Mouse (Mus musculus) ES-E14 (cell line): ENCODE results near the gene Sema4f. TPM values are rescaled to one million over a fixed set of nuclear protein-coding genes. Genes with fewer than 3 reads are reported as not detected.
A peak's percentile ranks its signal among the peaks of the same experiment; 100 is the strongest.

Experiments used
- DNase-seq: peaks from one replicate; pipeline ENCODE4 v3.0.0-alpha.2; 2013; ENCODE audit warnings: low read depth, low spot score
- H3K27ac ChIP-seq: 2 replicates; pipeline ENCODE4 v1.5.1; 2012; ENCODE audit warnings: low read depth, mild to moderate bottlenecking, low read length, moderate library complexity, mixed read lengths; ENCODE audit not compliant: poor library complexity, insufficient read depth, severe bottlenecking
- H3K36me3 ChIP-seq: 2 replicates; pipeline ENCODE4 v1.6.1; 2012; ENCODE audit warnings: mild to moderate bottlenecking, low read length, moderate library complexity, mixed read lengths; ENCODE audit not compliant: control insufficient read depth, poor library complexity, insufficient read depth, severe bottlenecking
- H3K4me1 ChIP-seq, 2 experiments: fragments of 150-350 bp in 1 of 2; sonication (generic) in 1 of 2; 2 replicates each; pipeline ENCODE4 v1.6.1; 2012; ENCODE audit warnings: low read length in 2 of 2, mild to moderate bottlenecking in 1 of 2, mixed read lengths in 1 of 2; ENCODE audit not compliant: control insufficient read depth in 2 of 2, insufficient read depth in 2 of 2, poor library complexity in 1 of 2
- H3K4me3 ChIP-seq, 2 experiments: fragments of 150-350 bp in 1 of 2; sonication (generic) in 1 of 2; 2 replicates each; pipeline ENCODE4 v1.5.1; 2012; ENCODE audit warnings: low read length in 2 of 2, low read depth in 1 of 2, mild to moderate bottlenecking in 1 of 2, mixed read lengths in 1 of 2; ENCODE audit not compliant: insufficient read depth in 1 of 2, poor library complexity in 1 of 2, severe bottlenecking in 1 of 2
- H3K9ac ChIP-seq: 2 replicates; pipeline ENCODE4 v1.6.1; 2012; ENCODE audit warnings: low read depth, mild to moderate bottlenecking, low read length, mixed read lengths; ENCODE audit not compliant: poor library complexity, insufficient read depth, severe bottlenecking
- H3K9me3 ChIP-seq: fragments of 150-350 bp; sonication (generic); 2 replicates; pipeline ENCODE4 v1.6.1; 2012; ENCODE audit warnings: low read depth, mild to moderate bottlenecking, low read length; ENCODE audit not compliant: control insufficient read depth, insufficient read depth
- CHD2 ChIP-seq: IDR thresholded peaks from 2 replicates; pipeline ENCODE4 v1.6.1; 2014; ENCODE audit warnings: mild to moderate bottlenecking, low read depth, low read length, inconsistent platforms
- HCFC1 ChIP-seq: IDR thresholded peaks from 2 replicates; pipeline ENCODE4 v1.6.1; 2012; ENCODE audit warnings: low read length, inconsistent platforms, borderline replicate concordance; ENCODE audit not compliant: insufficient read depth
- MAFK ChIP-seq: IDR thresholded peaks from 2 replicates; pipeline ENCODE4 v1.6.1; 2014; ENCODE audit warnings: mild to moderate bottlenecking, low read depth, low read length, inconsistent platforms; ENCODE audit not compliant: insufficient read depth
- ZC3H11A ChIP-seq: IDR thresholded peaks from 2 replicates; pipeline ENCODE4 v1.6.1; 2012; ENCODE audit warnings: low read depth, mild to moderate bottlenecking, inconsistent platforms, low read length, borderline replicate concordance
- ZNF384 ChIP-seq: IDR thresholded peaks from 2 replicates; pipeline ENCODE4 v1.6.1; 2012; ENCODE audit warnings: low read depth, low read length, inconsistent platforms
- in situ Hi-C, 2 experiments: fragments of 600-800 bp; cut with MboI; formaldehyde crosslinking; loops; one replicate each; pipeline ENCODE4 v1.15.1; 2025; ENCODE audit warnings: low sequenced_read_pairs in 2 of 2, inconsistent platforms in 1 of 2; ENCODE audit not compliant: unreplicated experiment in 2 of 2
- total RNA-seq: library from RNA; depleted of rRNA; stranded (reverse); fragments of 300-350 nt; gene quantifications from 2 replicates; pipeline ENCODE4 v1.2.3, GENCODE M21; 2012

Sema4f gene
- total RNA-seq, 1 experiment: 2.3 TPM

DNA sequence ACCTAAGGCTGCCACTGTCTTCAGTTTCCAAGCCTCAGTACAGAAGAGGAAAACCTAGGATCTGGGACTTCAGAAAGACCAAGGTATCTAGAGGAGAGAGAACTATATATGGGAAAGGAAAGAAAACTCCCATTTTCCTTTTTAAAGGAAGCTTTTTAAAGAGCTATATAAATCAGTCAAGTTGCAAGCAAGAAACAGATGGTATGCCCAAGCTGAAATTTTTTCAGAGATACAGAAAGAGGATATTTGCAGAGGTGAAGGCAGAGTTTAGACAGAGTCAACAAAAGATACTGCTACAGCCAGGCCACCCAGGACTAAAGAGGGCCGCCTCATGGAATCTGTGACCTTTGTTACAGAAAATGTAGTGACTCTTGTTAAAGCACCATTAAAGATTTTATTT is 22.1 kb upstream of the Sema4f start:
- no peak overlapping the region for H3K4me3 ChIP-seq
- in situ Hi-C loops: no loop called here
- H3K9ac ChIP-seq: no peak overlapping the region
- no peaks in the 10 kb centered on the region for H3K36me3 ChIP-seq
- DNase-seq: no peak
- no peaks in the 10 kb centered on the region for H3K4me1 ChIP-seq
- H3K27ac ChIP-seq: no peak overlapping the region
- TF ChIP-seq HCFC1 (no peak), MAFK (no peak), ZC3H11A (no peak), CHD2 (no peak), ZNF384 (no peak)
- no peaks in the 10 kb centered on the region for H3K9me3 ChIP-seq

DNA sequence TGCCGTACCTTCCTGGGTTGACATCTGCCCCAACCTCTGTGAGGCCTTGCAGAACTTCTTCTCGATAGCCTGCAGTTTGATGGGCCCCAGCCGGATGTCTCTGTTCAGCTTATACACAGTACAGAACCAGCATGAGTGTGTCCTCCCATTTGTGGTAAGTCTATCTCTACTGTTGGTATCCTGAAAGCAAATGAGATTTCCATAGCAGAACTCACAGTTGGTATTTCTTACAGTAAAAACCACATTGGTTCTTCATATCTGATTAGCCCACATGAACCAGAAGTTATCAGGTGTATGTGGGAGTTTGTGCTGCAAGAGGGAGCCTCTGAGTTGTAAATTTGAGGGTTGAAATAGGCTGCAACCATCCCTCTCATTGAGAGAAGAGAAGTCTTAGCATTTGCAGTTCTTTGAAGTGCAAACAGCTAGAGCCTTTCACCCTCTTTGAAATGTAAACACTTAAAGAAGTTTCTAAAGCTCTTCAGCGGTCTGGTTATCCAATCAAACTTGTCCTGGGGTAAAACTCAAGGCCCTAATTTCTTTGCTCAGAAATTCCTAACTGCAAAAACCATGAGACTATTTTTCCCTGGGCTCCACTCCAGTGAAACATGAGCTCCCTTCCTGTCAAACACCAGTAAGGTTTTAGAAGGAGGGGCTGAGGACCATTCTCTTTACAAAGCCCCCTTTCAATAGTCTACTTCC is 17.1 kb upstream of the Sema4f start:
- no peaks in the 10 kb centered on the region for H3K9me3 ChIP-seq
- no peak for DNase-seq
- H3K4me1 ChIP-seq: no peaks in the 10 kb centered on the region; a peak in 1 of 4 replicates
- in situ Hi-C loops: no loop called here
- no peak overlapping the region for H3K27ac ChIP-seq
- H3K36me3 ChIP-seq: no peaks in the 10 kb centered on the region
- H3K4me3 ChIP-seq: no peak overlapping the region
- H3K9ac ChIP-seq: no peak overlapping the region
- no peak for TF ChIP-seq HCFC1
- no peak for TF ChIP-seq ZC3H11A
- TF ChIP-seq CHD2: no peak
- TF ChIP-seq ZNF384: no peak
- TF ChIP-seq MAFK: no peak

DNA sequence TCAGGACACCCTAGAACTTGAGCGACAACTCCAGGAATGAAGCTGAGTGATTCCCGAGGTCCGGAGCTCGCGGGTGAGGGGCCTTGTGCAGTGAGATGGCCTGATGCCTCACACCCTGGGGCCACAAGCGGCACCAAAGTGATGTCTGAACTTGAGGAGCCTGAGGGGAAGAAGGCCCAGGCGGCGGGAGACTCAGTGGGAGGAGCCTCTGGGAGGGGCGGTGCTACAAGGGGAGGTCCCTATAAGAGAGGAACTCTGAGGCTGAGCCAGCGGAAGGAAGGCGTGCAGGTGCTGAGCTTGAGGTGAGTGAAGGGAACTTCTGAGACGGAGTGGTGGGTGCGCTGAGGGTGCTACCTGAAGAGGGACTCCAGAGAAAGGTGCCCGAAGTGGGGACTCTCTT is 7.1 kb upstream of the Sema4f start, which contains the start of gene M1ap:
Gene M1ap, plus strand, starts transcription at position 252 of the 400 bp plus-strand sequence.
- in situ Hi-C loops: no loop called here
- Histone ChIP-seq H3K4me3 (peak within 1 kb of the TSS in 1 of 2 experiments; percentile 53; a peak in 2 of 4 replicates), H3K27ac (no peak within 1 kb of the TSS), H3K36me3 (no peaks in the 10 kb centered on the region), H3K4me1 (no peaks in the 10 kb centered on the region), H3K9ac (0 out of 2 replicates have a peak within 1 kb of the TSS, but pooled peaks have one; percentile 4), H3K9me3 (no peaks in the 10 kb centered on the region)
- TF ChIP-seq MAFK (no peak), CHD2 (no peak), ZC3H11A (no peak), ZNF384 (no peak), HCFC1 (no peak)
- DNase-seq: peak; percentile 73

DNA sequence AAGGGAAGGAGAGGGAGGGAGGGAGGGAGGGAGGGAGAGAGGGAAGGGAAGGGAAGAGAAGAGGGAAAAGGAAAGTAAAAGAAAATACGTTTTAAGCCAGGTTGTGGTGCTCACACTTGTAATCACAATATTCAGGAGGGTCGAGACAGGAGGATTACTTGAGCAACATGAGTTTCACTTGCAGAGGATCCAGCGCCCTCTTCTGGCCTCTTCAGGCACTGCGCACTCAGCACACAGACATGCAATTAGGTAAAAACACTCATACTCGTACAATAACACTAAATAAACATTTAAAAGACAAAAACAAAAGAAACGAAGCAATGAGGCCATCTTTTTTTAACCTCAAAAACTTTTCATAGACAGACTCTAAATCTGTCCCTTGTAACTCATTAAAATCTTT is 6.2 kb upstream of the Sema4f start:
- TF ChIP-seq MAFK (0 out of 2 replicates have a peak, but pooled peaks have one; percentile 47), ZC3H11A (no peak)
- in situ Hi-C loops: no loop called here
- no peaks in the 10 kb centered on the region for H3K4me1 ChIP-seq
- no peak overlapping the region for H3K4me3 ChIP-seq
- peak; percentile 78 for DNase-seq
- no peaks in the 10 kb centered on the region for H3K36me3 ChIP-seq
- no peak overlapping the region for H3K27ac ChIP-seq
- no peak overlapping the region for H3K9ac ChIP-seq
- H3K9me3 ChIP-seq: no peaks in the 10 kb centered on the region

DNA sequence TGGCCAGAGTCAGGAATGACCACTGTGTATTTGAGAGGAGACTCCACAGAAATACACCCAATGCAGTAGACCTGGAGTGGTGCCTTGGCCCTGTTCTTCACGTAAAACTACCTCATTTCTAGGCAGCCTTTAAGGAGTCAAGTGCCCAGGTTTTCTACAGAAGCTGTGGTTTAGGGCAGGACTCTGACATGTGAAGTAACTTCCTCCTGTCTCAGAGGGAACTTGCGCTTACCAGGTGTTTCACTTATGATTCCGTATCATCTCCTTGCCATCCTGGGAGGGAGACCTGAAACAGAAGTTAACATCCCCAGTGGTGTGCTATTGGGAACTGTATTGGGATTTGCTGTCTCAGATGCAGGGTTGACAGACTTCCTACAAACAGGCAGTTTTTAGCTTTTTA is 1.2 kb upstream of the Sema4f start:
- H3K4me3 ChIP-seq: no peak overlapping the region
- H3K9me3 ChIP-seq: no peaks in the 10 kb centered on the region
- DNase-seq: no peak
- no peaks in the 10 kb centered on the region for H3K4me1 ChIP-seq
- no peak overlapping the region for H3K9ac ChIP-seq
- in situ Hi-C loops: no loop called here
- TF ChIP-seq HCFC1: no peak
- TF ChIP-seq ZNF384: no peak
- TF ChIP-seq MAFK: no peak
- no peak for TF ChIP-seq ZC3H11A
- no peak for TF ChIP-seq CHD2
- H3K27ac ChIP-seq: no peak overlapping the region
- H3K36me3 ChIP-seq: no peaks in the 10 kb centered on the region
